Mouse (Mus musculus) CD4-positive, CD25-positive, alpha-beta regulatory T cell, adult 2 months (primary cell): Measurements from ENCODE around the gene Lipt1.

ENCODE experiments used
- DNase-seq: peaks from one replicate; pipeline ENCODE4 v3.0.0-alpha.2; 2012; ENCODE audit warnings: low read depth, low spot score

Gene Lipt1

DNA sequence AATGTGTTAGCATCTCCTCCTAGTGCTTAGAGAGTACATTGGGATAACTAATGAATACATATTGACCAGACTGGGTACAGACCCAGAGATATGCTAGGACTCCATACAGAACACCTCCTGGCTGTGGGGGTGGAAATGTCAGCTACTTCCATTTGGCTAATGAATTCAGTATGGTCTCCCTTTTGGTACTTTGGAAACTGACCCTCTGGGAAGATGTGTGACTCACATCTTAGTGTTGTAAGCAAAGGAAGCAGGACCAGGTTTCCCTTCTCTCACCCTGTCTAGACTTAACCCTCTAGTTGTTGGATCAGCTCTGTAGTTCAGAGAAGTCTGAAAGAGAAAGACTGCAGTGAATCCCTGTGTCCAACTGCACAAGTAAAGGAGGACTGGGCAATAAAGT is 23.1 kb downstream of the Lipt1 start:
- no peak for DNase-seq

DNA sequence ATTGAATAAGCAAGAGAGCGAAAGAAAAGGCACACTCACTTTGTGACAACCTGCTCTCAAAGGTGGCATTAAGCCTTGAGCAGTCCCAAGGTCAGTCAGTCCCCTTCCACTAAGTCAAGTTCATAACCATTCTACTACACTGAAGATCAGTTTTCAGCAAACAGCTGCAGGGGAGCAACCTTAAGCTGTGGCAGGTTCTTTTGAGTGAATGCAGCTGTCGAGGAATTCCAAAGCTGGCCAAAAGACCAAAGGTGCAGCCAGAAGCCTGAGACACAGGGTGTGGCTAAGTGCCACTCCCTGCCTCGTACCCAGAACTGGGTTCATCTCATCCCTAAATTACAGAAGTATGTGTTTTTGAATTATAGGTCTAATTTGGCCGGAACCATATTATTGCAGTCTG is 28.3 kb downstream of the Lipt1 start:
- DNase-seq, result no peak

DNA sequence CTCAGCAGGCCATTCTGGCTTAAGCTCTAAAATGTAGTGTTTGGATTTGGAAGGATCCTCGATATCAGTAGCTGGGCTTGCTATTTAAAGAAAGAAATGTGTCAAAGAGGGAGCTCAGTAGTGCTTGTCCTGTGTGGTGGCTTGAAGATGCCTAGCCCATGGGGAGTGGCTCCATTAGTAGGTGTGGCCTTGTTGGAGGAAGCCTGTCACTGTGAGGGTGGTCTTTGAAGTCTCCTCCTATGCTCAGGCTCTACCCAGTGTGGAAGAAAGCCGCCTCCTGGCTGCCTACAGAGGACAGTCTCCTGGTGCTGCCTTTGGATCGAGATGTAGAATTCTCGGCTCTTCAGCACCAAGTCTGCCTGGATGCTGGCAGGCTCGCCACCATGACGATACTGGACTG is 28.8 kb downstream of the Lipt1 start:
- DNase-seq, result no peak

DNA sequence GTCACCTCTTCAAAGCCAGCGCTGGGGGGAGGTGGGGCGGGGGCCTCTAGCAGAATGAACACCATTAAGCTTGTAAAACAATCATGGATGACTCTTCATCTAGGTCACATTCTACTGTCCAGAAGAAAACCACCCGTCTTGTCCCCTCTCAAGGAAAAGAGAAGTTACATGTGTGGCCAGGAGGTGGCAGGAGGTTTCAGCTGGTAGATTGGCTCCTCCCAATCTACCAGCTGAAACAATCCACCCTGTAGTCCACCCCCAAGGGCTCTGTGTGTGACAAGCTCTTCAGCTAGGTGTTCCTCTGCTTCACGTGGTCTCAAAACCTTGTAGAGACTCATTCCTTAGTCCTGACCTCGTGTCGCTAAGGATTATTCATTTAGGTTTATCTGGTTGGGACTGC is 31.6 kb downstream of the Lipt1 start:
- DNase-seq, result peak; percentile 36

DNA sequence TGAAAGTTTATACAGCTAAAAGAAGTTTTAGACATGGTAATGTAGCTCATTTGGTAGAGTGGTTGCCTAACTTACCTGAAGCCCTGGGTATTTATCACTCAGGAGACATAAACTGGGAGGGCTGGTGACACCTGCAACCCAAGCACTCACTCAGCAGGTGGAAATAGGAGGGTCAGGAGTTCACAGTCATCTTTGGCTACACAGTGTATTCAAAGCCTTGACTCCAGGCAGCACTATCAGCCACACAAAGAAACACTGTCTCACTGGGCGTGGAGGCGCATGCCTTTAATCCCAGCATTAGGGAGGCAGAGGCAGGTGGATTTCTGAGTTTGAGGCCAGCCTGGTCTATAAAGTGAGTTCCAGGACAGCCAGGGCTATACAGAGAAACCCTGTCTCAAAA is 41.2 kb downstream of the Lipt1 start:
- DNase-seq, result no peak

DNA sequence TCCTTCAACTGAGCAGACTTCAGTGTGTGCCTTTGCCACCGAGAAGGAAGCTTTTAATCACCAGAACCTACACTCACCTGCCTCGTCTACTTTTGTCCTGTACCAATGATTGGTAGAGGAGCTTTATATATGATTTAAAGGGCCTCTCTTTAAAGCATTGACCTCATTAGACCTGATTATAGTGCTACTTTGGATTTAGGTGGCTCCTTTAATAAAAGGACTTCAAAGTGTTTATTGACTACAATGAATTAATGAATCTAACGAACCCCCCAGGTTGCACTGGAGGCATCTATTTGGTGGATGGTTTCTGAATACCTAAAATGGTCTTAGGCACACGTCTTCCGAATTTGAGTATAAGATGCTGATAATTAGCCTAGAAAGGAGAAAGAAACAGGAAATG is 44.9 kb downstream of the Lipt1 start, which contains the start of gene Lyg2:
Gene Lyg2, minus strand, starts transcription at position 101 of the 400 bp plus-strand sequence.
- DNase-seq, result no peak

DNA sequence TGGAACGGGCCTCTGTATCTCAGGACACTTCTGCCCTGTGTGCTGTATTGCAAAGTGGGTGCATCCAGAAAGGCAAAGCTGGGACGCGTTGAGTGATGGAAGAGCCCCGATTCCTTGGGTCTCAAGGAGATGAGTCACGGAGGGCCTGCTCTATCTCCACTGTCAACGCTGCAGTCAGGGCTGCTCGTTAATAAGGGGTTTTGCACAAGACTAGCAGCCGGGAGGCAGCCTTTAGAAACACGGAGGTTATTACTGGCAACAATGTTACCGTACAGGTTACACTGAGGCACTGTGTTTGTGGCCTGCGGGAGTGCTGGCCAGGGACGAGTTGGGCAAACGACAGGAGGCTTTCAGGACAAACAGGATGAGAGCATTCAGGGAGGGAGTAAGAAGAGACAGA is 46.1 kb downstream of the Lipt1 start:
- no peak for DNase-seq

DNA sequence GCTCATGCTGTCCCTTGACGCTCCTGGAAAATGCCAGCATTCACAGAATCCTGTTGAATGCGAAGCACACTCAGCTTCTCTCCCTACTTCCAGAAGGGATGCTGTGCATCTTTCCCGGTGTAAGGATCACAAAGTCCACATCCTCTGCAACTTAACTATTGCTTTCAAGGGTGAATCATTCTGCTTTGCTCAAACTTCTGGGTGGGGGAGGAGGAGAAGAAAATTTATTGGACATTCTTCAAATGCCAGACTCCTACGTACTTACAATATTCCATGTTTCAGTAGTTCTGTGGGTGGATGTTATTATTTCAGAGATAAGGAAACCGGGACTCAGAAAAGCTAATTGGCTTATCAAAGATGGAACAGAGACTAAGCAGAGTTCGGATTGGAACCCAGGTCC is 46.6 kb downstream of the Lipt1 start:
- no peak for DNase-seq

DNA sequence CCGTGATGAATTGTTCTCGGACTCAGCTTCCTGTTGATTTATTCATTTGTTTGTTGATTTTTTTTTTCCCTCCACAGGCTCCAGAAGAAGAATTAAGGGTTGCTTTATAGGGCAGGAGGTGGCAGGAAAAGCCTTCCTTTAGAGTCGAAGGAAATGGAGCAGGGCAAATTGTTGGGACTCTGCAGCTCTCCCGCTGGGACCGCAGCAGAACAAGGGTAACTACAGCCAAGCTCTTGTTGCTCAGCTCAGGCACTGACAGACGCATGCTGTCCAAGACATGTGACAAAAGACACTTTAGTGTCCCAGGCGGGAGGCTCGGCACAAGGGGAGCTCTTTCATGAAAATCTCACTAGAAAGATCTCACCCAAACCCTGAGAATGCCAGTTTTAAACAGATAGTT is 51.0 kb downstream of the Lipt1 start:
- no peak for DNase-seq
